Mouse (Mus musculus): Measurements from ENCODE around the gene Mns1. TPM values are rescaled to one million over a fixed set of nuclear protein-coding genes. Genes with fewer than 3 reads are reported as not detected.

The Mns1 gene
- total RNA-seq, 1 experiment = 7.4 TPM

DNA sequence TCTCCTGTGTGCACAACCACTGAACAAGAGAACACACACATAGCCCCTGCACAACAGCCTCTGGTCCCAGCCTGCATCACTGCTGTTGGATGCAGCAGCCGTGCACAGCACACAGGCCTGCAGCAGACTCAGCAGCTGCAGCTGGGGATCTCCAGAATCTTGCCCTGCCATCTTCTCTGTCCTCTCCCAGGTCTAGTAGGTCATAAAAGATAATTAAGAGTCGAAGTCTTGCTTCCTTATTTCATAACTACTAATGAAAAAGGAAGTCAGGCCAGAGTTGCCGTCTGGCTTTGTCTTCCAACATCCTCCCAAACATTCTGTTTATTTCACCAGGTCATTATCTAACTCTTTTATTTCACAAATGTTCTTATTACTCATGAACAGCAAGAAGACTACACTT lies 23.0 kb downstream of the Mns1 start:
- Histone ChIP-seq H3K9me3 (ENCODE audit: control insufficient read depth, insufficient read depth, low read depth, low read length) (no peaks in the 10 kb centered on the region), H3K4me3 (ENCODE audit: insufficient read depth in 1 of 2, low read depth in 1 of 2, low read length in 2 of 2, poor library complexity in 1 of 2, severe bottlenecking in 1 of 2) (no peak overlapping the region), H3K36me3 (ENCODE audit: control insufficient read depth, insufficient read depth, low read length, poor library complexity, severe bottlenecking) (peaks cover 5% of the 10 kb centered on the region), H3K4me1 (ENCODE audit: control insufficient read depth in 2 of 2, insufficient read depth in 2 of 2, low read length in 2 of 2, poor library complexity in 1 of 2) (peaks cover 0 to 2% of the 10 kb centered on the region in 2 experiments; a peak in 1 of 4 replicates), H3K9ac (ENCODE audit: insufficient read depth, low read depth, low read length, poor library complexity, severe bottlenecking) (no peak overlapping the region), H3K27ac (ENCODE audit: insufficient read depth, low read depth, low read length, poor library complexity, severe bottlenecking) (no peak overlapping the region)
- DNase-seq (ENCODE audit: low read depth, low spot score) = no peak
- in situ Hi-C loops (cut with MboI; ENCODE audit: low sequenced_read_pairs in 2 of 2, unreplicated experiment in 2 of 2) = no loop called here
- TF ChIP-seq ZC3H11A (IDR thresholded peaks at IDR 0.05; ENCODE audit: borderline replicate concordance, low read depth, low read length) (no peak), CHD2 (IDR thresholded peaks at IDR 0.05; ENCODE audit: low read depth, low read length) (no peak)

DNA sequence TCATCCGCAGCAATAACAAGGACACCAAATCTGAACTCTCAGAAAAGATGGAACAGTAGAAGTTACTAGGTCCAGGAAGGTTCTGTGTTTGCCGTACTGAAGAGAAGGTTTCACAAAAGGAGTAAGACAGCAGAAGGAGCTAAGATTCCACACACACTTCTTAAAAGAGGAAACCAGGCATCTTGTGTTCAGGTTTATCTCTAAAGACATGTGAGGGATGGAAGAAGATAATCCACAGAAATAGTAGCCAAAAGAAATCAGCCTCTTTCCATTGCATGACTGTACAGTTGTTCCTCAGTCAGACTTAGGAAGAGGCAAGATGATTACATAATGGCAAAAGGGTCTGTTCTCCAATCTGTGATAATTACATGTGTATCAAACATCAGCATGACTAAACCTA lies 24.6 kb downstream of the Mns1 start:
- no peak for TF ChIP-seq MAFK (IDR thresholded peaks at IDR 0.05; ENCODE audit: insufficient read depth, low read depth, low read length)
- TF ChIP-seq ZC3H11A (IDR thresholded peaks at IDR 0.05; ENCODE audit: borderline replicate concordance, low read depth, low read length) = no peak
- TF ChIP-seq ZNF384 (IDR thresholded peaks at IDR 0.05; ENCODE audit: low read depth, low read length) = no peak
- TF ChIP-seq HCFC1 (IDR thresholded peaks at IDR 0.05; ENCODE audit: borderline replicate concordance, insufficient read depth, low read length) = no peak
- no peak for TF ChIP-seq CHD2 (IDR thresholded peaks at IDR 0.05; ENCODE audit: low read depth, low read length)
- Histone ChIP-seq H3K4me1 (ENCODE audit: control insufficient read depth in 2 of 2, insufficient read depth in 2 of 2, low read length in 2 of 2, poor library complexity in 1 of 2) (peaks cover 0 to 2% of the 10 kb centered on the region in 2 experiments; a peak in 1 of 4 replicates), H3K9me3 (ENCODE audit: control insufficient read depth, insufficient read depth, low read depth, low read length) (no peaks in the 10 kb centered on the region), H3K4me3 (ENCODE audit: insufficient read depth in 1 of 2, low read depth in 1 of 2, low read length in 2 of 2, poor library complexity in 1 of 2, severe bottlenecking in 1 of 2) (no peak overlapping the region), H3K27ac (ENCODE audit: insufficient read depth, low read depth, low read length, poor library complexity, severe bottlenecking) (no peak overlapping the region), H3K36me3 (ENCODE audit: control insufficient read depth, insufficient read depth, low read length, poor library complexity, severe bottlenecking) (peaks cover 5% of the 10 kb centered on the region), H3K9ac (ENCODE audit: insufficient read depth, low read depth, low read length, poor library complexity, severe bottlenecking) (no peak overlapping the region)
- in situ Hi-C loops (cut with MboI; ENCODE audit: low sequenced_read_pairs in 2 of 2, unreplicated experiment in 2 of 2) = no loop called here
- DNase-seq (ENCODE audit: low read depth, low spot score) = no peak

DNA sequence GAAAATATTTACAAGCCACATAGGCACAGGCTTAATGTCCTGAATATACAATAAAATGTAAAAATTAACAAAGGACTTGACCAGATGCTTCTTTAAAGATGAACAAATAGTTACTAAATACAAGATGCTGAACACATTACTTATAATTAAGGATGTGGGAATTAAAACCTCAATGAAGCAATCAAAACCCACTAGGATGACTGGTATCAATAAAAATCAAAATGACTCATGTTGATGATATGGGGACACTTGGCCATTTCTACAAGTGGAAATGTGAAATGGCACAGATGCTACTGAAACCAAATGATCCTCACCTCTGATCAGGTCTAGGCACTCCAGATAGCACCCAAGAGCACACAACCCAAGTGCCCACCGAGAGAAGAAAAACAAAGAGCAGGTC lies 27.0 kb downstream of the Mns1 start:
- peaks cover 2% of the 10 kb centered on the region for H3K36me3 ChIP-seq (ENCODE audit: control insufficient read depth, insufficient read depth, low read length, poor library complexity, severe bottlenecking)
- no peak overlapping the region for H3K4me3 ChIP-seq (ENCODE audit: insufficient read depth in 1 of 2, low read depth in 1 of 2, low read length in 2 of 2, poor library complexity in 1 of 2, severe bottlenecking in 1 of 2)
- TF ChIP-seq CHD2 (IDR thresholded peaks at IDR 0.05; ENCODE audit: low read depth, low read length) (no peak), ZNF384 (IDR thresholded peaks at IDR 0.05; ENCODE audit: low read depth, low read length) (no peak), MAFK (IDR thresholded peaks at IDR 0.05; ENCODE audit: insufficient read depth, low read depth, low read length) (no peak), ZC3H11A (IDR thresholded peaks at IDR 0.05; ENCODE audit: borderline replicate concordance, low read depth, low read length) (no peak)
- DNase-seq (ENCODE audit: low read depth, low spot score) = no peak
- no peak overlapping the region for H3K27ac ChIP-seq (ENCODE audit: insufficient read depth, low read depth, low read length, poor library complexity, severe bottlenecking)
- H3K4me1 ChIP-seq (ENCODE audit: control insufficient read depth in 2 of 2, insufficient read depth in 2 of 2, low read length in 2 of 2, poor library complexity in 1 of 2) = no peaks in the 10 kb centered on the region
- H3K9me3 ChIP-seq (ENCODE audit: control insufficient read depth, insufficient read depth, low read depth, low read length) = no peaks in the 10 kb centered on the region
- in situ Hi-C loops (cut with MboI; ENCODE audit: low sequenced_read_pairs in 2 of 2, unreplicated experiment in 2 of 2) = no loop called here
- no peak overlapping the region for H3K9ac ChIP-seq (ENCODE audit: insufficient read depth, low read depth, low read length, poor library complexity, severe bottlenecking)

DNA sequence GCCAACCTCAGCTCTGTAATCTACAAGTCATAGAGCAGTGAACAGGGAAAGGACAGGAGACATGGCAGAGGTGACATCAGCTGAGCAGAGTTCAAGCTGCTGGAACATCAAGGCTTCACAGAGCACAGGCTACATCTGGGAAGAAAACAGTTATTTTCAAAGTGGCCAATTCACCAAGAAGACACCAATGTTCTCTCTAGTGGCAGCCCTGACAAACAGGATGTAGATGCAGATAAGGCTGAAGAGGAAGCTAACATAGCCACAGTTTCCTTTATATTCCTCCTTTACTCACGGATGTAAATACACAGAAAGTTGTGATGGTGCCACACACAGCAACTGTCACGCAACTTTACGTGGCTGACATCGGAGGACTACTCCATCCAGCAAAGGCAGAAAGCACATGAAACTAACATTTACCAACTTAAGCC lies 28.0 kb downstream of the Mns1 start:
- Histone ChIP-seq H3K4me1 (ENCODE audit: control insufficient read depth in 2 of 2, insufficient read depth in 2 of 2, low read length in 2 of 2, poor library complexity in 1 of 2) (no peaks in the 10 kb centered on the region), H3K36me3 (ENCODE audit: control insufficient read depth, insufficient read depth, low read length, poor library complexity, severe bottlenecking) (no peaks in the 10 kb centered on the region; the same call in none of the 2 replicates), H3K9me3 (ENCODE audit: control insufficient read depth, insufficient read depth, low read depth, low read length) (no peaks in the 10 kb centered on the region), H3K27ac (ENCODE audit: insufficient read depth, low read depth, low read length, poor library complexity, severe bottlenecking) (no peak overlapping the region), H3K9ac (ENCODE audit: insufficient read depth, low read depth, low read length, poor library complexity, severe bottlenecking) (no peak overlapping the region), H3K4me3 (ENCODE audit: insufficient read depth in 1 of 2, low read depth in 1 of 2, low read length in 2 of 2, poor library complexity in 1 of 2, severe bottlenecking in 1 of 2) (no peak overlapping the region)
- TF ChIP-seq MAFK (IDR thresholded peaks at IDR 0.05; ENCODE audit: insufficient read depth, low read depth, low read length) (no peak), ZC3H11A (IDR thresholded peaks at IDR 0.05; ENCODE audit: borderline replicate concordance, low read depth, low read length) (no peak), HCFC1 (IDR thresholded peaks at IDR 0.05; ENCODE audit: borderline replicate concordance, insufficient read depth, low read length) (no peak), CHD2 (IDR thresholded peaks at IDR 0.05; ENCODE audit: low read depth, low read length) (no peak), ZNF384 (IDR thresholded peaks at IDR 0.05; ENCODE audit: low read depth, low read length) (no peak)
- no peak for DNase-seq (ENCODE audit: low read depth, low spot score)
- in situ Hi-C loops (cut with MboI; ENCODE audit: low sequenced_read_pairs in 2 of 2, unreplicated experiment in 2 of 2) = no loop called here

Data from ES-E14 (cell line).